Mouse (Mus musculus) frontal cortex, postnatal 14 days (tissue): ENCODE results near the gene Ackr4.

Source experiments
- DNase-seq, 2 experiments: peaks; one replicate each; pipeline ENCODE4 v3.0.0; 2022; ENCODE audit warnings: low spot score in 2 of 2

The Ackr4 gene

DNA sequence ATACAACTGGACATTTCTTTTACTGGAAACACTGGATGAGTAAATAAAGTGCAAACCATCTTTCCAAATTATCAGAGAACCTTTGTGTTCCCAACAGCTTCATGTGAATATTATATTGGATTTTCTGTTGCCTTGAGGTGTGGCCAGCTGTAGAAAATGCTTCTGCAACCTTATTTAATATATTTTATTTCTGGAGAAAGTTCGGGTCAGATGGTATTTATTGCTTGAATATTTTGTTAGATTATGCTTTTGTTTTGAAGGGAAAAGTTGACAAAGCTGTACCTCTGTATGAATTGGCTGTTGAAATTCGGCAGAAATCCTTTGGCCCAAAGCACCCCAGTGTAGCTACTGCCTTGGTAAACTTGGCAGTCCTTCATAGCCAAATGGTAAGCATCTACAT, 86.4 kb downstream of the Ackr4 start, which contains the start of gene Gm28305:
Gm28305 (plus strand) TSS at position 301 of the 400 bp plus-strand sequence.
- DNase-seq, result no peak

DNA sequence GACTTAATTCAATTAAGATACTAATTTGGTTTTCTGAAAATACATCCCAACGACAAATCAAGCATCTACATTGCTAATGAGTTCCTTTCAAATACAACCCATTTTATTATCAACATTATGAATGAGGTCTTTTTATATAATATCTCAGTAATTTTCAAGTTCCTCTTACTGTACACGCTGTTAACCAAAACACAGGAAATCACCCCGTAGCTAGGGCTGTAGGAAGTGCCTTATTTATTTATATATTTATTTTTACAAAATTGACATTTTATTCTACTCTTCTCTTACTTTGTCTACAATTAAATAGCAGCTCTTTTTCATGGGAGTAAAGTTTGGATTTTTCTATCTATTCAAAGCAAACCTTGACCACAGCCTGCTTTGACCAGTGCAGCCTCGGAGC, 87.0 kb downstream of the Ackr4 start:
- no peak for DNase-seq

- no peak for DNase-seq
These were observed 87.6 kb downstream of the Ackr4 start for GRCm38 (mm10) chr9:104039031-104039695.

- no peak for DNase-seq
These were observed 88.5 kb downstream of the Ackr4 start for GRCm38 (mm10) chr9:104038266-104038665.

DNA sequence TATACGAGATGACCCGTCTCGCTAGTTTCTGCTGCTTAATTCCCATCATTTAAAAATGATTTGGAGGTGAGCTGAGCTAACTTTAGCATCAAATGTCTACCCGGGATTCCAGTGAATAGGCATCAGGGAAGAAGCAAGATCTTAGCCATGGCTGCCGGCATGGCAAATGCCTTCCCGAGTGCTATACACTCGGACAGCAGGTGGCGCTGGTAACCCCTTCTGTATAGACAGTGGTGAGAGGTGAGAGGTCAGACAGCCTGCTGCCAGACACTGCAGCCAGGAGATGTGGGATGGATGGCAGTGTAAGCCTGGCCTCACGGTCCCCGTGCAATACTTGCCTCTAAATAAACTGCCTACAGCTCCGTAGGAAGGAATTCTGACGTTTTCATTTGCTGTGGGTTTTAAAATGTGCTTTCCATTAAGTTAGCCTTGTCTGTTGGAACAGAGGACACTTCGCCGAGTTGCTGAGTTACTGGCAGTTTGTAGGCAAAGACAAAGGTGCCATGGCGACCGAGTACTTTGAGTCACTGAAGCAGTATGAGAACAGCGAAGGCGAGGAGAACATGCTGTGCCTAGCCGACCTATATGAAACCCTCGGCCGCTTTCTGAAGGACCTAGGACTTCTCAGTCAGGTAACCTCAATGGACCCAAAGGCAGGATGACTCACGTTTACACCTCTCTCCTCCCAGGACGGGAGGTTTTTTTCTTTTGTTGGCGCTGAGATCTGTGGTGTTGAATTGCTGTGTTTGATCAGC, 91.3 kb downstream of the Ackr4 start:
- peak; percentile 49 to 65 for DNase-seq

- DNase-seq, result no peak
These were observed 92.0 kb downstream of the Ackr4 start for GRCm38 (mm10) chr9:104034718-104035117.

DNA sequence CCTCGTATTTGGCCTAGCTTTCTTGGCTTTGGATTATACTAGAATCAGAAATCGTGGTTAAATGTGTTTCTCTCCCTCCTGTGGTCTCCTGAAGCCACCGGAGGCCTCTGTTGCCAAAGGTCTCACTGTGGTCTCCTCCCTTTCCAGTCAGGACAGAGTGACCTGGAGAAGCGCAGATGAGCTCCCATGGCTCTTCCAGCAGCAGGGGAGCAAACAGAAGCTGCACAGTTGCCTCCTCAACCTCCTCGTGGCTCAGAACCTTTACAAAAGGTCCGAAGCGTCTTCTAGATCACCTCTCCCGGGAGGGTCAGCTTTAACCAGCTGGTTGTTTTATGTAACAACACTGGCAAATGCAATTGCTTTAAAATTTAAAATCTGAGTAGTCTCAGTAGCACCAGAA, 92.5 kb downstream of the Ackr4 start:
- DNase-seq, result no peak
